Mouse (Mus musculus): ENCODE measurements at regions not wholly inside any gene's neighbourhood (a gene's known extent, or its start where the extent isn't known, plus 50 kb on each side); places are given as distances from the start of the nearest gene placed in this dataset.

GRCm38 (mm10) chr10:113034356-113034755, 105.6 kb upstream of the Atxn7l3b start:
- DNase-seq (ENCODE audit: low spot score), result no peak

GRCm38 (mm10) chr10:113032870-113033269, 104.1 kb upstream of the Atxn7l3b start:
- DNase-seq (ENCODE audit: low spot score), result no peak

GRCm38 (mm10) chr10:113027300-113027699, 98.5 kb upstream of the Atxn7l3b start:
- peak; percentile 43 for DNase-seq (ENCODE audit: low spot score)

GRCm38 (mm10) chr10:113024633-113025032, 95.8 kb upstream of the Atxn7l3b start:
- DNase-seq (ENCODE audit: low spot score), result no peak

- no peak for DNase-seq (ENCODE audit: low spot score)
These were observed 80.3 kb upstream of the Atxn7l3b start for GRCm38 (mm10) chr10:113009124-113009523.

GRCm38 (mm10) chr10:112990720-112991119, 61.9 kb upstream of the Atxn7l3b start:
- DNase-seq (ENCODE audit: low spot score), result no peak

- no peak for DNase-seq (ENCODE audit: low spot score)
These were observed 53.9 kb upstream of the Atxn7l3b start for GRCm38 (mm10) chr10:112982697-112983096.
